Mouse (Mus musculus) MEL (cell line): ENCODE results near the gene Arhgap24.

Source experiments
- CTCF ChIP-seq, 3 experiments: IDR thresholded peaks in 2 of 3; conservative IDR thresholded peaks in 1 of 3; 2 replicates each; pipeline ENCODE4 v1.5.1; 2011 to 2012; ENCODE audit warnings: low read length in 3 of 3, low read depth in 2 of 3, mild to moderate bottlenecking in 2 of 3, improper control_type of control experiment in 1 of 3, inconsistent platforms in 1 of 3, mixed read lengths in 1 of 3, moderate library complexity in 1 of 3; ENCODE audit not compliant: control insufficient read depth in 1 of 3, insufficient read depth in 1 of 3, poor library complexity in 1 of 3, severe bottlenecking in 1 of 3
- E2F4 ChIP-seq: IDR thresholded peaks from 2 replicates; pipeline ENCODE4 v1.6.1; 2011; ENCODE audit warnings: low read depth, low read length, improper control_type of control experiment, borderline replicate concordance
- EP300 ChIP-seq, 2 experiments: IDR thresholded peaks; 2 replicates each; pipeline ENCODE4 v1.6.1; 2011; ENCODE audit warnings: improper control_type of control experiment in 2 of 2, low read length in 2 of 2, low read depth in 1 of 2, mild to moderate bottlenecking in 1 of 2
- GABPA ChIP-seq: IDR thresholded peaks from 2 replicates; pipeline ENCODE4 v1.6.1; 2012; ENCODE audit warnings: low read depth, mild to moderate bottlenecking, inconsistent platforms, low read length, improper control_type of control experiment, moderate library complexity
- GATA1 ChIP-seq: IDR thresholded peaks from 2 replicates; pipeline ENCODE4 v1.6.1; 2011; ENCODE audit warnings: low read depth, low read length, improper control_type of control experiment
- JUND ChIP-seq: IDR thresholded peaks from 2 replicates; pipeline ENCODE4 v1.6.1; 2011; ENCODE audit warnings: low read depth, mild to moderate bottlenecking, improper control_type of control experiment, low read length
- MAFK ChIP-seq: IDR thresholded peaks from 2 replicates; pipeline ENCODE4 v1.6.1; 2011; ENCODE audit warnings: low read depth, mild to moderate bottlenecking, low read length, improper control_type of control experiment, borderline replicate concordance
- MAX ChIP-seq: IDR thresholded peaks from 2 replicates; pipeline ENCODE4 v1.6.1; 2011; ENCODE audit warnings: low read length, improper control_type of control experiment
- POLR2A ChIP-seq, 2 experiments: IDR thresholded peaks; 2 replicates each; pipeline ENCODE4 v1.6.1; 2011 to 2012; ENCODE audit warnings: low read length in 2 of 2, mild to moderate bottlenecking in 2 of 2, control low read depth in 1 of 2, improper control_type of control experiment in 1 of 2, low read depth in 1 of 2, moderate library complexity in 1 of 2; ENCODE audit not compliant: control insufficient read depth in 1 of 2, insufficient read depth in 1 of 2, poor library complexity in 1 of 2
- TCF12 ChIP-seq: IDR thresholded peaks from 2 replicates; pipeline ENCODE4 v1.6.1; 2014; ENCODE audit warnings: low read depth, mild to moderate bottlenecking, inconsistent platforms, low read length, improper control_type of control experiment, moderate library complexity
- USF1 ChIP-seq: IDR thresholded peaks from 2 replicates; pipeline ENCODE4 v1.6.1; 2014; ENCODE audit warnings: low read depth, mild to moderate bottlenecking, inconsistent platforms, low read length, improper control_type of control experiment, moderate library complexity
- ZKSCAN1 ChIP-seq: IDR thresholded peaks from 2 replicates; pipeline ENCODE4 v1.6.1; 2012; ENCODE audit warnings: low read depth, mild to moderate bottlenecking, inconsistent platforms, low read length, improper control_type of control experiment, moderate library complexity

DNA sequence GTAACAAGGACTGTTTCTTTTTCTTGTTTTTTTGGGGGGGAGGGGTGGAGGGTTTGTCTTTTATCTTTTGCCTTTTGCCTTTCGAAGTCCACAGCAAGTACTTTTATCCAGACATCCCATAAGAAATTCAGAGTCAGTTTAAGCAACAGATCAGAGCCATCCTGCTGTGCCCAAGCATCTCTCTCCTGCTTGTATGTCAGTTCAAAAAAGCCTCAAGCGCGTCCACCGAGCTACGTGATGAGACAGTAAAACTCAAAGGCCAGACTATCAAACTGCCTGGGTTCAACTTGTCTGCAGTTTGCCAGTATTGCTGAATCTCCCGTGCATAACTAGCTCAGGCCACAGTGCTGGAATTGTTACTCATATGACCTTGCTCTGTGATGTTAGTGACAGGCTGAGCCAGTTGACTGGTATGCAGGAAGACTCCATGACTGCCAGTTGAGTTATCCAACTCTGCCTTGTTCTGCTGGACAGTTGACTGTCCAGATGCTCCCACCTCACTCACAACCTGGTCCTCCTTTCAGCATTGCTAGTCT is 418.6 kb downstream of the Arhgap24 start:
- TF ChIP-seq E2F4 (no peak), MAX (no peak), MAFK (no peak), POLR2A (IDR thresholded peaks at IDR 0.05; ENCODE audit: control insufficient read depth in 1 of 2, insufficient read depth in 1 of 2, low read depth in 1 of 2, low read length in 2 of 2, poor library complexity in 1 of 2) (no peak), USF1 (no peak), CTCF (IDR thresholded peaks at IDR 0.05 in 2 of 3, conservative IDR thresholded peaks at IDR 0.05 in 1 of 3; ENCODE audit: control insufficient read depth in 1 of 3, insufficient read depth in 1 of 3, low read depth in 2 of 3, low read length in 3 of 3, poor library complexity in 1 of 3, severe bottlenecking in 1 of 3) (no peak), GATA1 (no peak), EP300 (IDR thresholded peaks at IDR 0.05; ENCODE audit: low read depth in 1 of 2, low read length in 2 of 2) (no peak), JUND (no peak), ZKSCAN1 (no peak), GABPA (no peak), TCF12 (no peak)
